Mouse (Mus musculus): ENCODE data around the gene Abhd17c.
A peak's percentile ranks its signal among the peaks of the same experiment; 100 is the strongest.

Abhd17c gene

GRCm38 (mm10) chr7:84116621-84117542 is 34.8 kb downstream of the Abhd17c start:
- DNase-seq: no peak

GRCm38 (mm10) chr7:84115385-84115784 is 36.3 kb downstream of the Abhd17c start:
- DNase-seq: peak; percentile 42

- DNase-seq: no peak
Measured at GRCm38 (mm10) chr7:84114775-84115174, 36.9 kb downstream of the Abhd17c start.

GRCm38 (mm10) chr7:84113035-84113390 is 38.7 kb downstream of the Abhd17c start:
- no peak for DNase-seq

DNA sequence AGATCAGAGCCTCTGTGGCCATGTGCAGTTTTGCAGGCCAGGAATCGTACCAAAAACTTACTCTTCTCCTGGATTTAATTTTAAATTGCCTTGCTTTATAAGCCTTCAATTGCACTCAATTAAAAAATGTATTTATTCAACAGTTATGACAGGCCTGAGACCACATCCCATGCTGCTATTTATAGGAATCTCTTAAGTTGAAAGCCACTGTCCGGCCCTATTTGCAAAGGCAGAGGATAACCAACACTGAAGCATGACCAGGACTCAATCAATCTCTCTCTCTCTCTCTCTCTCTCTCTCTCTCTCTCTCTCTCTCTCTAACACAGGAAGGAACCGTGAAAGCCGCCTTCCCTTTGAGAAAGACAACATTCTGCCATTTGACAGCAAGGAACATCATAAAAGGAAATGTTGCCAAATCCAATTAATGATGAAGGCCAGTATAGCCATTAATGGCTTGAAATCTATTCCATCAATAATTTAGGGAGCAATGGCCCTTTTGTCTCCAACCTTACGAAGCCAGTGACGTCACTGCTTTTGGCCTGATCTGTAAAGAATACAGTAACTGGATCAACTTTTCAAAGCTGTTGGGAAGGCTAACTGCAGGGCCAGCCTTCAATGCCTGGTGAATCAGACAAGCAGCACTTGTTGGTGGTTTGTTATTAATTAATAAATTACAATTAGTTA is 39.2 kb downstream of the Abhd17c start:
- no peak for DNase-seq

DNA sequence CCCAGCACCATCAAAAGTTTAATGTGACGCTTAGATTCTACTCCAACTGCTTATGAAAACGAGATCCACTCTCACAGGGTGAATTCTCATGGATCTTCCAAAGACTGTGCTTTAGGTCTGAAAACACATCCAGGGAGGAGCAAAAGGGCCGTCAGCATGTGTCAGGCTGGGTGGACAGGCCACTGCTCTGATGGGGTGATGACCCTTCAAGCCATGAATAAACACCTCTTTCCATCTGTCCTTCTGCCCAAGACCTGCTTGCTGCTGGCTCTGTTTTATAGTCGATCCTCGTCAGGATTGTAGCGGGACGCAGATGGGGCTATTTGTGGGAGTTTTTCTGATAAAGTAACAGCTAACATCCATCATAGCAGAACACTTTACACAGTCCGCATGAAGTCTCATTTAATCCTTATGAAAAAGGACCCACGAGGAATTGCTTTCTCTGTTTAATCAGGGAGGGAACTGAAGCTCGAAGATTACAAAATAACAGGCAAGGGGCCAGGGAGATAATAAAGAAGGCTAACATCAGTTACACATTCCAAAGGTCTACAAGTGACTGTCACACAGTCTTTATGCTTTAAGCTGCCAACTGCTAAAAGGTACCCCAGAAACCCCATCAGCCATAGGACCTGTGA is 39.9 kb downstream of the Abhd17c start:
- no peak for DNase-seq

DNA sequence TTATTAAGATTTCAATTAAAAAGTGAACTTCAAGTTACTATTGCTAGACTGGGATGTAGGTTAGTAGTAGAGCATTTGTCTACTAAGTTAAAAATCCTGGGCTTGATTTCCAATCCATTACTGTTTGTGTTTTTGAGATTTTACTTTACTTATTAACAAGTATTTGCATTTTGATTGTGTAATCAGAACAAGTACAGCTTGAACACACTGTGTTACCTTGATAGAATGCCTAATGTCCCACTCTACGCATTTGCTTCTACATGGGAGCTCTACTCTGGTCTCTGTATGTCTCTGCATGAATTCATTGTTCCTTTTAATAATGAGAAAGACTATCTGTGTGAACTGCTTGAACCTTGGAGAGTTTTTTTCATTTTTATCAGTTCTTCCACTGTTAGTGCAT is 44.8 kb downstream of the Abhd17c start:
- no peak for DNase-seq

- DNase-seq: no peak
Measured at GRCm38 (mm10) chr7:84102589-84102988, 49.1 kb downstream of the Abhd17c start.

GRCm38 (mm10) chr7:84100672-84101071 is 51.0 kb downstream of the Abhd17c start:
- no peak for DNase-seq

- DNase-seq: no peak
Measured at GRCm38 (mm10) chr7:84098098-84098497, 53.6 kb downstream of the Abhd17c start.

- DNase-seq: peak; percentile 49
Measured at GRCm38 (mm10) chr7:84096501-84096900, 55.2 kb downstream of the Abhd17c start.

GRCm38 (mm10) chr7:84090793-84091192 is 60.9 kb downstream of the Abhd17c start:
- DNase-seq: no peak

GRCm38 (mm10) chr7:84089777-84090176 is 61.9 kb downstream of the Abhd17c start:
- peak; percentile 56 for DNase-seq

DNA sequence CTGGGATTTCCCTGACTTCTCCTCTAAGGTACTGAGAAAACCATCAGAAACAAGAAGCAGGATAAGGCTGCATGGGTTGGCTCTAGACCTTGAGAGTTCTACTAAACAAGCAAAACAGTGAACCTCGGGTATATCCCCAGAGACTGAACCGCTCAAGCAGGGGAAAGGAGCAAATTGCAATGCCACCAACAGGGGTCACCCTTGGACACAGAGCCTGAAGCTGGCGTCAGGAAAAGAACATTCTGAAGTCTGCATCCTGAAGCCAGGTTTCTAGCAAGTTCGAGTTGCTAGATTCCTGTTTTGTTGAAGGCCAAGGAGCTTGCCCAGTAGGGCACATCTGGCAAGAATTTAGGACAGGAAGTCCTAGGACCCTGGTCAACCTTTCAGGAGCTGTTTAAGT is 62.7 kb downstream of the Abhd17c start:
- peak; percentile 92 for DNase-seq

- no peak for DNase-seq
Measured at GRCm38 (mm10) chr7:84088191-84088590, 63.5 kb downstream of the Abhd17c start.

- peak; percentile 88 for DNase-seq
Measured at GRCm38 (mm10) chr7:84086039-84086829, 65.5 kb downstream of the Abhd17c start, which contains the start of gene Cemip. Cemip (minus strand) TSS chr7:84086502.

DNA sequence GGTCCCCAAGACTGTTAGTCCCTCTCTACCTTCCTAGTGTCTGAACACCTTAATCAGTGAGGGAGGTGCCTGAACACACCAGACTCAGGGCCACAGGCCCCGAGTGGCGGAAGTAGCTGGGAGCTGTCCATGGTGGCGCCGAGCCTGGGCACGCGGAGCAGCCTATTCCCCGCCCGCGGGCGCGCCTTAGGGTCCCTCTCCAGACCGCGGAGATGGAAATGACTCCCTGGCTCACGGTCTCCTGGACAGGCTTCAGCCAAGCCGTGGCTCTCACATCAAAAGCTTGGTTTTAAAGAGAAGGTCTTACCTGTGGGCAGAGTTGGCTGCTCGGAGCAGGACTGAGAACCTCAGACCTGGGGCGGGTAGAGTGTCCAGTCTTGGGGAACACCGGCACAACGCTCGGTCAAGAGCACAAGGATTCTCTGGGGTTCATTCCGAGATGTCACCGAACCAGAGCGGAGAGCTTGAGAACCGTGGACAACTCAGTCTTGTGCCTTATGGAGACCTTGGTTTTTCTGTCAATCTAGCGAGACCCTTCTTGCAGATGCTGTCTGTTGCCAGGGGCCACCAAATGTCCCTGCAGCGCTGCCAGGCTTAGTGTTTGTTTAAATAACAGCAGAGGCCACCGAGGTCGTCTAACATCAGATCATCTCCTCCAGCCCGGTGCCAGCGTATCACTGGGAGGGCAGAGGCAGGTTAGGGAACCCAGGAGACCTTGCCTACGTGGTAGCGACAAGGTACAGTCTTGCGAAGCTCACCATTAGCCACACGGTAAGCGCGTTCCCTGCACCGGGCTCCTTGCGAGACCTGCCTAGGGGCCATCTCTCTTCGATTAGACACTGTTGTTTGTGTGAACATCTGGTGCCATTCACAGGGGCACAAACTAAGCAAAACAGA is 66.4 kb downstream of the Abhd17c start:
- peak; percentile 65 for DNase-seq

- no peak for DNase-seq
Measured at GRCm38 (mm10) chr7:84077257-84078013, 74.3 kb downstream of the Abhd17c start.

- no peak for DNase-seq
Measured at GRCm38 (mm10) chr7:84074266-84074665, 77.4 kb downstream of the Abhd17c start.

DNA sequence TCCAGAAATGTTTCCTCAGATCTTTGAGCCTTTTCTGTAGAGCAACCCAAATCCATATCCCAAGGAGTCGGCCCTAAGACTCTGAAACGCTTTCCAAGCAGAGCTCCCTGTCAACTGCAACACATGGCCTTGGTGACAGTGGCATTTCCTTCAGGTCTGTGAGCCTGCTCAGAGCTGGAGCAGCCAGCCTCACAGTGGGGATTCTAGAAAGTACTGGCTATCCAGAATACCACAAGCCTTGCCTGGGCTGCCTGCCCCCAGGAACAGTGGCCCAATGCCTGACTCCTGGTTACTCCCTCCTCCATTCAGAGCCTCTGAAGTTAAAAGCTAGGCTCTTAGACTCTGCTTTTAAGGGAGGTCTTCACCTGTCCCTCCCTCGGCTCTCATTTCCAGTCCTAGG is 77.8 kb downstream of the Abhd17c start:
- DNase-seq: no peak

DNA sequence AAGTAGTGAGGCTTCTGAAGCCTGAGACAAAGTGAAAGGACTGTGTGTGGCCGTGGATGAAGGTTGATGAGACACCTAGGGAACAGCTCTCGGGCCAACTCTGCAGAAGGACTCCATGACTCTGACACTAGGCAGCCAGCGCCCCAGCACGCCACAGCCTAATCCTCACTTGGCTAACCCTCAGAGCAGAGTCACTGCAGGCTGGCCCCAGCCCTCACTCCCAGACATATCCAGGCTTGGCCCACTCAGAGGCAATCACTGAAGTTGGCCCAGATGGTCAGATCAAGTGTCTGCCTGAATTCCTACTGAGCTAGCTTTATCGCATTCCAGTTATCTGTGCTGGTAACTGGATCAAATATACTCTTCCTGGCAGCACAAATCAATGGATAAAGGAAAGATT is 82.8 kb downstream of the Abhd17c start:
- no peak for DNase-seq

Measured in lung, postnatal 36 days (tissue).